Mouse (Mus musculus) embryonic facial prominence, embryonic 10.5 days (tissue): ENCODE measurements at regions not wholly inside any gene's neighbourhood (a gene's known extent, or its start where the extent isn't known, plus 50 kb on each side); places are given as distances from the start of the nearest gene placed in this dataset.
A peak's percentile ranks its signal among the peaks of the same experiment; 100 is the strongest.
"Not testable (repeated sequence)": the region's sequence is repeated elsewhere in the genome, so short reads cannot be mapped to it uniquely, and the experiment has no call there.

ENCODE experiments used
- DNase-seq: peaks from one replicate; pipeline ENCODE4 v3.0.0-alpha.2; 2017; ENCODE audit warnings: low spot score
- H3K27ac ChIP-seq: fragments of 300-500 bp; sonication (generic); replicated peaks from 2 replicates; pipeline ENCODE4 v1.5.1; 2016; ENCODE audit warnings: mild to moderate bottlenecking
- H3K27me3 ChIP-seq: fragments of 300-500 bp; sonication (generic); replicated peaks from 2 replicates; pipeline ENCODE4 v1.6.1; 2016; ENCODE audit warnings: low read depth, mild to moderate bottlenecking; ENCODE audit not compliant: poor library complexity, severe bottlenecking
- H3K36me3 ChIP-seq: fragments of 300-500 bp; sonication (generic); replicated peaks from 2 replicates; pipeline ENCODE4 v1.6.1; 2016; ENCODE audit warnings: mild to moderate bottlenecking, moderate library complexity
- H3K4me1 ChIP-seq: fragments of 300-500 bp; sonication (generic); 2 replicates; pipeline ENCODE4 v1.6.1; 2016
- H3K4me3 ChIP-seq: fragments of 300-500 bp; sonication (generic); 2 replicates; pipeline ENCODE4 v1.5.1; 2016; ENCODE audit warnings: mild to moderate bottlenecking, moderate library complexity
- H3K9me3 ChIP-seq: fragments of 300-500 bp; sonication (generic); 2 replicates; pipeline ENCODE4 v1.6.1; 2016; ENCODE audit warnings: mild to moderate bottlenecking
- WGBS: fragments of 180-500 bp; shearing (Covaris S2); methylation state at CpG from one replicate; pipeline ENCODE4 v1.1.7; 2016; 5-methylcytosine and 5-hydroxymethylcytosine counted together

DNA sequence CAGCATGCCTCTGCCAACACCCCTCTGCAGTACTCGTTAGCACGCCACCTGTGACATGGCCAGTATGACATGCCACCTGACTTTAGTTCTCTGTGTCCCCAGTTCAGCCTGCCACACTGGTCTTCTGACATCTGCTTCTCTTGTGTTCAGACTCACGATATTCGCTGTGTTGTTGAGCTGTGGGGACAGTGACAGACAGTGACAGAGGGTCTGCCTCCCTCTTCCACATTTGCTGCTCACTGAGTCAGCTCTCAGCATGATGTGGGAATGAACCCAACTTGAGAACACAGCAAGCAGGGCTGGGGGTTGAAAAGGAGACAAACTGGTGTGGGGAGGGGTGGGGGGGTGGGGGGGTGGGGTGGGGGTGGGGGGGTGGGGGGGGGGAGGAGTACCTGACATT, 91.0 kb downstream of the Fam43a start:
- no peak for DNase-seq
- Histone ChIP-seq H3K27ac (no peak overlapping the region), H3K4me1 (peaks cover 33% of the 10 kb centered on the region), H3K36me3 (no peaks in the 10 kb centered on the region), H3K27me3 (no peaks in the 10 kb centered on the region), H3K4me3 (no peak overlapping the region), H3K9me3 (no peaks in the 10 kb centered on the region)
- 83% methylated on average over 4 of the region's 4 CpGs for WGBS

DNA sequence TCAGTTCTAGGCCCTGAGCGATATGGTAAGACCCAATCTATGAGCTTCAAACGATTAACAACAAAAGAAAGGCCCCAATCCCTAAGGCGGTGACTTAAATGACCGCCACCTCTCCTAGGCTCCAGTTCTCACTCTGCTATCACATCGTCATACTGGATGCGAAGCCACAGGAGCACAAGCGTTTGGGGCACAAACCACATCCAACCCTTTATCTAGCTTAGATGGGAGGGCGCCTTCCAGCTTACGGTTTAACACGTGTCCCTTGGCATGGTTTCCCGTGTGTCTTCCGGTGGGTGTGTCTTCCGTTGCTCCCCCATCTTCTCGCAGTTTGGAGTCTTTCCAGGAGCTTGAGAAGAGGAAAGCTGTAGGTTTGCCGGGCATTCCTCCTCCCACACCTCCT, 92.4 kb downstream of the Fam43a start:
- H3K36me3 ChIP-seq = no peaks in the 10 kb centered on the region
- no peaks in the 10 kb centered on the region for H3K9me3 ChIP-seq
- WGBS = 90% methylated on average over 15 of the region's 15 CpGs
- no peak overlapping the region for H3K4me3 ChIP-seq
- no peak for DNase-seq
- no peaks in the 10 kb centered on the region for H3K27me3 ChIP-seq
- no peak overlapping the region for H3K27ac ChIP-seq
- H3K4me1 ChIP-seq = peaks cover 33% of the 10 kb centered on the region

DNA sequence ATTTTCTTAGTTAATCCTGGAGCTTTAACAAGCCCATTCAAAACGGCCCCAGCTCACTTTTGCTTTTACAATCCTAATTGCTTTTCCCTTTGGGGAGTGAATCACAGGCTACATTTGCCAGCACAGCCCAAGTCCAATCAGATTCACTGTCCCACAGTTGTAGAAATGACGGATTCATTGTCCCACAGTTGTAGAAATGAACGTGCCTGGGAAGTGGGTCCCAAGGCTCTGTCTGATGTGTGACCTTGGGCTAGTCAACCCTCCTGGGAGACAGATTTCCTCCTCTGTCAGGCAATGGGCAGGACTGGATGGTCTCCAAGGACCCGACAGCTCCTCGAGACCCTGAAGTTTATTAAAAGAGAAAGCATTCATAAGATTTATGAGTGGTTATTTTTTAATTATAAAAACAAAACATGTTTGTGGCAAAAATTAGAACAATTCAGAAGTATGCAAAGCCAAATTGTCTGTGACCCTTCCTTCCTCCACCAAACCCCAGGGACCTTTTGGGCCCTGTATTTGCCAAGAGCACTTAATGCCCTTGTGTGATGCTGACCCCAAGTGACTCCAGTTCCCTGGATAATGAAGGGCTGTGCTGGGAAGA, 93.1 kb downstream of the Fam43a start:
- Histone ChIP-seq H3K27me3 (no peaks in the 10 kb centered on the region), H3K27ac (no peak overlapping the region), H3K9me3 (no peaks in the 10 kb centered on the region), H3K36me3 (no peaks in the 10 kb centered on the region), H3K4me3 (no peak overlapping the region), H3K4me1 (peaks cover 31% of the 10 kb centered on the region)
- no peak for DNase-seq
- 52% methylated on average over 5 of the region's 5 CpGs for WGBS

DNA sequence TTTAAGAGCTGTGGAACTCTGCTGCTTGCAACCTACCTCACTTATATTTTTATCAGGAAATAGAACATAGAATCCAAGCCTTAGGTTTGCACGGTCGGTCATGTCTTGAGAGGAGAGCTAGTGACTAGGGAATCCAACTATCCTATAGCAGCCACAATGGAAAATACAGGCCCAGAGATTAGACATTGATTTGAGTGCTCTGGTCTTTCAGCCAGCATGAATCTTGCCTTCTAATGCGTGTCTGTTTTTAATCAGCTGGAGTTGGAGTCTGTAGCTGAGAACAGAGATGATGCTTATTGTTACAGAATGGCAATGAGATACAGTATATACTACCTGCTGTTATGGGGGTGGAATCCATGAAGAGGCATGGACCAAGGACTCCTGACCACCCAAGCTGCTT, 93.7 kb downstream of the Fam43a start:
- Histone ChIP-seq H3K4me3 (no peak overlapping the region), H3K9me3 (no peaks in the 10 kb centered on the region), H3K36me3 (no peaks in the 10 kb centered on the region), H3K27me3 (no peaks in the 10 kb centered on the region), H3K4me1 (peaks cover 26% of the 10 kb centered on the region), H3K27ac (no peak overlapping the region)
- 85% methylated on average over 3 of the region's 3 CpGs for WGBS
- no peak for DNase-seq

DNA sequence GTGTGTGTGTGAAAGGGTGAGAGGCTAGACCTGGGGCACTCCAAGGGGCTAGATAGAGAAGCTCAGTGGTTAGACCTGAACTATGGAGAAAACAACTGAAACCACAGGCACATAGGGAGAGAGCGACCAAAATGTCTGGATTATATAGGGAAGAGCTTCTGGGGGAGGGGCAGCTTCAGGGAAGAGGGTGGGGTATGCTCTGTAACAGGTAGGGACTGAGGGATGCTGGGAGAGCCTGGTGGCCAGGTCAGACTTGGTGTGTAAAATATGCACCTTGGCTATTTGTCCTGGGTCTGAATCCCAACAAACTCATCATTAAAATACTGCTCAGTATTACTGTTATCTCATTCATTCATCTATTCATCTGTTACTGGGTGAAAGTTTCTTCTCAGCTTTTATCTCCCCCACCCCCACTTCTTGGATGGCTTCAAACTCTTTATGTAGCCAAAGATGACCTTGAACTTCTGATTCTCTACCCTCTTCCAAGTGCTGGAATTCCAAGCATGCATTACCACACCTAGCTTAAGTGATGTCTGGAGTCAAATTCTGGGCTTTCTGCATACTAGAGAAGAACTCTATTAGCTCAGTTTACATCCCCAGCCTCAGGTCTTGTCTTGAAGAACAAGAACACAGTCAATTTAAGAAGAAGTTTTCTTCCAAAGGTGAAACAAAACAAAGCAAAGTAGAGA, 94.5 kb downstream of the Fam43a start:
- peaks cover 26% of the 10 kb centered on the region for H3K4me1 ChIP-seq
- no peaks in the 10 kb centered on the region for H3K36me3 ChIP-seq
- no peaks in the 10 kb centered on the region for H3K9me3 ChIP-seq
- WGBS = 77% methylated on average over 1 of the region's 1 CpGs
- no peaks in the 10 kb centered on the region for H3K27me3 ChIP-seq
- no peak overlapping the region for H3K4me3 ChIP-seq
- DNase-seq = no peak
- no peak overlapping the region for H3K27ac ChIP-seq

DNA sequence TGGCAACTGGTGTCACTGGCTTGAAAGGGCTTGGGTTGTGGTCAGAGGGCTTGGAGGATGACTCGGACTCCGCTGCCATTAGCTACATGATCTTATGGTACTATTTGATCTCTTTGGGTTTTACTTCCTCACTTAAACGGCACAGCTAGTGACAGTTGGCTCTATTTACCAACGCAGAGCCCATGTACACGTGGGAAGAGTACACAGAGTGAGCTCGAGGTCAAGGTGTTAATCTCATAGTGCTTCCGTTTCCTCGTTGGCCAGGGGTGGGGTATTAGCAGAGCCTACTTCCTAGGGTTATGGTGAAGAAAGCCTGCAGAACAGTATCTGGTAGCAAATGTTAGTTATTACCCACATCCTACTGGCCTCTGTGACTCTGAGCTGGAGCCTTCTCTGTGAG, 96.2 kb downstream of the Fam43a start:
- no peak overlapping the region for H3K27ac ChIP-seq
- H3K36me3 ChIP-seq = no peaks in the 10 kb centered on the region
- H3K9me3 ChIP-seq = no peaks in the 10 kb centered on the region
- no peak overlapping the region for H3K4me3 ChIP-seq
- no peaks in the 10 kb centered on the region for H3K27me3 ChIP-seq
- 88% methylated on average over 8 of the region's 8 CpGs for WGBS
- peaks cover 26% of the 10 kb centered on the region for H3K4me1 ChIP-seq
- DNase-seq = no peak

DNA sequence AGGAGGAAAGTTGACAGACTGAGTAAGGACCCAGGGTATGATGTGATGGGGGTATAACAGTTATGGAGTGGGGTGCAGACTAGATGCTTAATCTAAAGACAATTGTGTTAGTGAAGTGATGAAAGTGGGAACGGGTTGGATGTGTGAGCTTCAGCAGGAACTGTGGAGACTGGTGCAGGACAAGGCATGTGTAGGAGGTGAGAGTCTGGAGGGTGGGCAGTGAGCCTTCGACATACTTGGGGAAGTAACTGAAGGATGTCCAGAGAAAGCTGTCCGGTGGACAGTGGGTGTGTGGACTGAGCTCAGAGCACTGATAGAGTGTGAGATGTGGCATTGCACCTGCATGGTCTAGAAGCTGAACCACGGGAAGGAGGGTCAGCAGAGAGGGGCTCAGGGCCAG, 97.7 kb downstream of the Fam43a start:
- Histone ChIP-seq H3K4me3 (no peak overlapping the region), H3K4me1 (peaks cover 23% of the 10 kb centered on the region), H3K27me3 (no peaks in the 10 kb centered on the region), H3K27ac (no peak overlapping the region), H3K36me3 (no peaks in the 10 kb centered on the region), H3K9me3 (no peaks in the 10 kb centered on the region)
- 88% methylated on average over 4 of the region's 4 CpGs for WGBS
- DNase-seq = no peak

DNA sequence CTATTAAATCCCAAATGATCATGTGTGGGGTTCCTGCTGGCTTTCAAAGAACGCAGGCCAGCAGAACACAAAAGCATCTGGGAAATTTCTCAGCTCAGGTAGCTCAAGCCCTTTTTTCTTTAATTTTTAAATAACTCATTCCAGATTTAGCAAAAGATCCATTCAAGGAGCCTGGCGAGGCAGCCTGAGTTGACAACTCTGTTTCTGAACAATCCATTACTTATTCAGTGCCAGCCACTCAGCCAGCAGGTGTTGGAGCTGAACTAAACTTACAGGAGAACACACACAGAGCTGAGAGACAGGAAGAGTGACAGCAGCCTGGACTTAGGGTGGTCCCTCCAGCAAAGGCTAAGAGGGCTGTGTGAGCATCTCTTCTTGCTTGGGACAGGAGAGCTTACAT, 98.3 kb downstream of the Fam43a start:
- H3K36me3 ChIP-seq = no peaks in the 10 kb centered on the region
- H3K27me3 ChIP-seq = no peaks in the 10 kb centered on the region
- H3K27ac ChIP-seq = no peak overlapping the region
- no peaks in the 10 kb centered on the region for H3K9me3 ChIP-seq
- H3K4me1 ChIP-seq = peaks cover 17% of the 10 kb centered on the region
- WGBS = 67% methylated on average over 2 of the region's 2 CpGs
- no peak for DNase-seq
- no peak overlapping the region for H3K4me3 ChIP-seq

DNA sequence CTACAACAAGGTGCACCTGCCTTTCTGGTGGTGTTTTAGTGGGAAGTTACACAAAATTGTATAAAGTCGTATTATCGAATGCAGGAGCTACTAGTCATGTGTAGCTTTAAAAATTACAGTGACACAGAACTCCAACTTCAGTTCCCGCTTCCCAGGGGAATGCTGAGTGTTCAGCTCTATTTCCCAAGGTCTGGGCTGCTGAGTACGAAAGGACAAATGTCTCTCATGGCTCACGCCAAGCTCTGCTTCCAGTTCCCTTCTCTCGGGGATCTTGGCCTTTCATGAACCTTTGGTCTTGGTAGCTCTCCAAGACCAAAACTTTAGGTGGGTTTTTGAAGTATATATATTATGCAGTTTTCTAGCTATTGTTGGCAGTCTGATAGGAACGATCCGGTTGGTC, 104.3 kb downstream of the Fam43a start:
- no peak overlapping the region for H3K27ac ChIP-seq
- no peak overlapping the region for H3K4me3 ChIP-seq
- DNase-seq = no peak
- H3K27me3 ChIP-seq = no peaks in the 10 kb centered on the region
- H3K9me3 ChIP-seq = no peaks in the 10 kb centered on the region
- H3K4me1 ChIP-seq = peaks cover under 1% of the 10 kb centered on the region
- WGBS = 92% methylated on average over 8 of the region's 8 CpGs
- H3K36me3 ChIP-seq = no peaks in the 10 kb centered on the region

DNA sequence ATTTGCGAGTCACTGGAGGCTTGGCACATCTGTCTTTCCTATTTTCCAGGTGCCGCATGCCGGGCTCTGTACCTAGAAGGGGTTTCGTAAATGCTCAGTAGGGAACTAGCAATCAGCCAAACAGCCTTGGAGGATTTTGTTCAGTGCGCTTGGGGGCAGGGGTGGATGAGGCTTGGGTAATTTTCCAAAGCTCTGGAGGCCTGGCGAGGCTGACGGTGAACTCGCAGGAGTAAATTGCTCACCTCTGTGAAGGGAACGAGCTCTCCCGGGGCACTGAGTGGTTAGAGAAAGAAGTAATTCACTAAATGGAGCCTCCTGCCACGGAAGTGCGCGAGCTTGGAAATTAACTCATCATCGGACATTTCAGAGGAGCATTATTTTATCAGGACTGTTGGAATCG, 110.0 kb downstream of the Fam43a start:
- H3K27ac ChIP-seq = peak overlapping the region; percentile 59; the same call in 1 of the 2 replicates
- no peaks in the 10 kb centered on the region for H3K27me3 ChIP-seq
- 57% methylated on average over 15 of the region's 15 CpGs for WGBS
- no peak overlapping the region for H3K4me3 ChIP-seq
- peaks cover 26% of the 10 kb centered on the region for H3K4me1 ChIP-seq
- no peaks in the 10 kb centered on the region for H3K9me3 ChIP-seq
- no peaks in the 10 kb centered on the region for H3K36me3 ChIP-seq
- DNase-seq = peak; percentile 45

DNA sequence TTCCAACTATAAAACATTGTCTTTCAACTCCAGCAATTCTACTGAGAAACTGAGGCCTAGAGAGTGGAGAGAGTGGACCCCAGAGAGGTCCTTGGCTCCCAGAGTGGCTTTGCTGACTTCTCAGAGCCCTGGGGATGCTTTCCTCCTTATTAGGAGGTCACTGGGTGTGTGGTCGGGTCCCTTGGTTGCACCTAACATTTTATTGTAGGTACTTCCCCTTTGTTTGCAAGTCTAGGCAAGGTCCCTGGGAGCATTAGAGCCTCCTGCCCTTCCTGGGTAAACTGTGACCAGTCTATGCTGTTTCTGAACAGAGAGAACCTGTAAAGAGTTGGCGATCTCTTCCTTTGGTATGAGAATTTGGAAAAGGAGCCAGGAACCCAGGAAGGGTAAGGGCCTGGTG, 110.5 kb downstream of the Fam43a start:
- Histone ChIP-seq H3K9me3 (no peaks in the 10 kb centered on the region), H3K4me3 (no peak overlapping the region), H3K27ac (peak overlapping the region; percentile 59), H3K27me3 (no peaks in the 10 kb centered on the region), H3K4me1 (peaks cover 29% of the 10 kb centered on the region), H3K36me3 (no peaks in the 10 kb centered on the region)
- 88% methylated on average over 2 of the region's 2 CpGs for WGBS
- DNase-seq = no peak

DNA sequence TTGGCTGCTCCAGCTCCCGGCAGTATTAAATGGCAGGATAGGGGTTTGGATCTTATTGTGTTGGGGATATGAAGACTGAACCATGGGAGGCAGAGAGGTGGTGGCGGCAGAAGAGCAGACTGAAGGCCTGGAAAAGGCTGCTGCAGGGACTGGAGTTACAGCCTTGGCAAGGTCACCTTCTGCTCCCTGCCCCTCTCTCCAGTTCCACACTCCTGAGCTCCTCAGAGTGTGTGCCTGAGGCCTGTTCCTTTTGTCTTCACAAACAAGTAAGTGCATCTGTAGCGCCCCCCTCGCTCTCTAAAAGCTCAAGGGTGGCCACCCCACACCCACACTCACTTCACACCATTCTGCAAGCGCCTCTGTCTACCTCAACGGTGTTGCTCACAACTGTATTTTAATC, 113.0 kb downstream of the Fam43a start:
- H3K4me3 ChIP-seq = no peak overlapping the region
- WGBS = 82% methylated on average over 6 of the region's 6 CpGs
- no peak for DNase-seq
- no peaks in the 10 kb centered on the region for H3K36me3 ChIP-seq
- no peaks in the 10 kb centered on the region; the same call in 1 of the 2 replicates for H3K27me3 ChIP-seq
- H3K4me1 ChIP-seq = peaks cover 38% of the 10 kb centered on the region
- H3K9me3 ChIP-seq = no peaks in the 10 kb centered on the region
- H3K27ac ChIP-seq = no peak overlapping the region

DNA sequence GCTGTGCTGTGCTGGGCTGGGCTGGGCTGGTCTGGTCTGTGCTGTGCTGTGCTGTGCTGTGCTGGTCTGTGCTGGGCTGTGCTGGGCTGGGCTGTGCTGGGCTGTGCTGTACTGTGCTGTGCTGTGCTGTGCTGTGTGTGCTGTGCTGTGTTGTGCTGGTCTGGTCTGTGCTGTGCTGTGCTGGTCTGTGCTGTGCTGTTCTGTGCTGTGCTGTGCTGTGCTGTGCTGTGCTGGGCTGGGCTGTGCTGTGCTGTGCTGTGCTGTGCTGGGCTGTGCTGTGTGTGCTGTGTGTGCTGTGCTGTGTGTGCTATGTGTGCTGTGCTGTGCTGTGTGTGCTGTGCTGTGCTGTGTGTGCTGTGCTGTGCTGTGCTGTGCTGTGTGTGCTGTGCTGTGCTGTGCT, 118.1 kb downstream of the Fam43a start:
- not testable (repeated sequence) for H3K36me3 ChIP-seq
- H3K4me1 ChIP-seq = peaks cover 24% of the 10 kb centered on the region

More for the DNA sequence above, 118.1 kb downstream of the Fam43a start:
- H3K4me3 ChIP-seq, H3K9me3 ChIP-seq, H3K27me3 ChIP-seq, H3K27ac ChIP-seq, DNase-seq: not testable (repeated sequence)
